Mouse (Mus musculus): ENCODE results near the gene Adtrp. TPM values are rescaled to one million over a fixed set of nuclear protein-coding genes. Genes with fewer than 3 reads are reported as not detected.

The Adtrp gene
- total and polyA plus RNA-seq, 2 experiments from 2014 or later = not detected

DNA sequence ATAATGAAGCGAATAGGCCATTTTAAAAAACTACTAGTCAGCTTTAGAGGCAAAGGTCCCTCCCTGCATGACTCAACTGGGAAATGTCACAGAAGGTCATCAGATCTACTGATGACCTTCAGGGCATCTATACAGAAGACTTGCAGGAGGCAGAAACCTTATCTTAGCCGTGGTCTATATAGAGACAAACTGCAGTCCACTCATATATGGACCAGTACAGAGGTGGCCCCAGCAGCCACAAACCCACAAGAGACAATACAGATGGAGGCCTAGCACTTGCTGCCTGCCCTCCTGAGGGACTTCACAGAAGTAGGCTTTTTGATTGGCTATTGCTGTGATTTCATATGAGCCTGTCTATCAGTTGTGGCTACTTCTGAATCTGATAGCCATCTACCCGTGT lies 85.5 kb downstream of the Adtrp start:
- Histone ChIP-seq H3K4me3 (ENCODE audit: low read depth, low read length) (no peak overlapping the region), H3K27me3 (ENCODE audit: insufficient read depth, low read length) (no peaks in the 10 kb centered on the region), H3K9ac (replicated peaks; ENCODE audit: low read length, poor library complexity, severe bottlenecking) (no peak overlapping the region), H3K4me1 (ENCODE audit: insufficient read depth, low read length) (peaks cover 2% of the 10 kb centered on the region; the same call in 1 of the 2 replicates), H3K27ac (ENCODE audit: low read depth, low read length) (no peak overlapping the region), H3K36me3 (ENCODE audit: insufficient read depth, low read length) (no peaks in the 10 kb centered on the region), H3K9me3 (ENCODE audit: low read length) (no peaks in the 10 kb centered on the region), H3K4me2 (ENCODE audit: low read depth, low read length, poor library complexity, severe bottlenecking) (no peak overlapping the region)
- TF ChIP-seq CTCF (IDR thresholded peaks at IDR 0.05) = no peak
- no peak for DNase-seq (ENCODE audit: low spot score)
- 93% methylated on average over 3 of the region's 3 CpGs for WGBS
- ATAC-seq (ENCODE audit: low FRiP score) = no peak

GRCm38 (mm10) chr13:41760484-41760883 lies 87.0 kb downstream of the Adtrp start:
- Histone ChIP-seq H3K4me2 (ENCODE audit: low read depth, low read length, poor library complexity, severe bottlenecking) (no peak overlapping the region), H3K9me3 (ENCODE audit: low read length) (no peaks in the 10 kb centered on the region), H3K36me3 (ENCODE audit: insufficient read depth, low read length) (no peaks in the 10 kb centered on the region), H3K27me3 (ENCODE audit: insufficient read depth, low read length) (no peaks in the 10 kb centered on the region), H3K4me1 (ENCODE audit: insufficient read depth, low read length) (peaks cover 2% of the 10 kb centered on the region; the same call in 1 of the 2 replicates), H3K9ac (replicated peaks; ENCODE audit: low read length, poor library complexity, severe bottlenecking) (no peak overlapping the region), H3K27ac (ENCODE audit: low read depth, low read length) (no peak overlapping the region), H3K4me3 (ENCODE audit: low read depth, low read length) (no peak overlapping the region)
- no peak for ATAC-seq (ENCODE audit: low FRiP score)
- WGBS = 40% methylated on average over 10 of the region's 10 CpGs
- TF ChIP-seq CTCF (IDR thresholded peaks at IDR 0.05) = no peak
- DNase-seq (ENCODE audit: low spot score) = no peak

GRCm38 (mm10) chr13:41758550-41759465 lies 88.7 kb downstream of the Adtrp start:
- H3K9me3 ChIP-seq (ENCODE audit: low read length) = no peaks in the 10 kb centered on the region
- H3K27me3 ChIP-seq (ENCODE audit: insufficient read depth, low read length) = no peaks in the 10 kb centered on the region
- H3K36me3 ChIP-seq (ENCODE audit: insufficient read depth, low read length) = no peaks in the 10 kb centered on the region
- H3K4me1 ChIP-seq (ENCODE audit: insufficient read depth, low read length) = peaks cover 2% of the 10 kb centered on the region; the same call in 1 of the 2 replicates
- 0 out of 2 replicates have a peak overlapping the region, but pooled peaks have one; percentile 5 for H3K4me2 ChIP-seq (ENCODE audit: low read depth, low read length, poor library complexity, severe bottlenecking)
- H3K9ac ChIP-seq (replicated peaks; ENCODE audit: low read length, poor library complexity, severe bottlenecking) = no peak overlapping the region; the same call in 1 of the 2 replicates
- H3K27ac ChIP-seq (ENCODE audit: low read depth, low read length) = peak overlapping the region; percentile 47
- peak; percentile 5 for DNase-seq (ENCODE audit: low spot score)
- no peak overlapping the region for H3K4me3 ChIP-seq (ENCODE audit: low read depth, low read length)
- WGBS = 30% methylated on average over 19 of the region's 19 CpGs
- ATAC-seq (ENCODE audit: low FRiP score) = peak; percentile 52; the same call in 1 of the 2 replicates
- 0 out of 2 replicates have a peak, but pooled peaks have one; percentile 9 for TF ChIP-seq CTCF (IDR thresholded peaks at IDR 0.05)

DNA sequence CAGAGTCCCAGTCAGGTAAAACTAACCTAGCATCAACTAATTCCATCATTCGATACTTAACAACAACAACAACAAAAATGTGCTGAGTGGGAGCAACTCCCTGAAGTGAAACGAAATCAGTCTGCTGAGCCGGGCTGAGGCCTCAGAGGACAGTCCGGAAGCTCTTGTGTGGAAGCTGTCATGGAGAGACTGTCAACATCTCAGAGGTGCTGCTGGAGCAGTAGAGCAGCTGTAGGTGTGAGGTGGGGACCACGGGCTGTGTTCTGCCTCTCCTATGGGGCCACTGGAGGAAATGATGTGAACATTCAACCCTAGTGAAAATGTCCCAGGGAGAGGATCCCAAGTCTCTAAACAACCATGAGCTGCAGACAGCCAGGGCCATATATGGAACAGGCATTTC lies 94.4 kb downstream of the Adtrp start:
- 86% methylated on average over 5 of the region's 5 CpGs for WGBS
- no peak for ATAC-seq (ENCODE audit: low FRiP score)
- no peak overlapping the region for H3K4me3 ChIP-seq (ENCODE audit: low read depth, low read length)

GRCm38 (mm10) chr13:41750481-41750880 lies 97.0 kb downstream of the Adtrp start:
- Histone ChIP-seq H3K36me3 (ENCODE audit: insufficient read depth, low read length) (no peaks in the 10 kb centered on the region), H3K27ac (ENCODE audit: low read depth, low read length) (no peak overlapping the region), H3K4me2 (ENCODE audit: low read depth, low read length, poor library complexity, severe bottlenecking) (no peak overlapping the region), H3K9me3 (ENCODE audit: low read length) (no peaks in the 10 kb centered on the region), H3K4me3 (ENCODE audit: low read depth, low read length) (no peak overlapping the region), H3K4me1 (ENCODE audit: insufficient read depth, low read length) (0 out of 2 replicates have a peak, but pooled peaks cover 4% of the 10 kb centered on the region), H3K27me3 (ENCODE audit: insufficient read depth, low read length) (no peaks in the 10 kb centered on the region), H3K9ac (replicated peaks; ENCODE audit: low read length, poor library complexity, severe bottlenecking) (no peak overlapping the region)
- WGBS = 67% methylated on average over 5 of the region's 5 CpGs
- DNase-seq (ENCODE audit: low spot score) (no peak), ATAC-seq (ENCODE audit: low FRiP score) (no peak)
- no peak for TF ChIP-seq CTCF (IDR thresholded peaks at IDR 0.05)

More for the DNA sequence above, 94.4 kb downstream of the Adtrp start:
- no peaks in the 10 kb centered on the region for H3K27me3 ChIP-seq (ENCODE audit: insufficient read depth, low read length)
- no peak for TF ChIP-seq CTCF (IDR thresholded peaks at IDR 0.05)
- no peaks in the 10 kb centered on the region for H3K36me3 ChIP-seq (ENCODE audit: insufficient read depth, low read length)
- H3K9ac ChIP-seq (replicated peaks; ENCODE audit: low read length, poor library complexity, severe bottlenecking) = no peak overlapping the region
- no peak overlapping the region for H3K27ac ChIP-seq (ENCODE audit: low read depth, low read length)
- no peak overlapping the region for H3K4me2 ChIP-seq (ENCODE audit: low read depth, low read length, poor library complexity, severe bottlenecking)
- no peaks in the 10 kb centered on the region for H3K9me3 ChIP-seq (ENCODE audit: low read length)
- DNase-seq (ENCODE audit: low spot score) = no peak
- H3K4me1 ChIP-seq (ENCODE audit: insufficient read depth, low read length) = no peaks in the 10 kb centered on the region

DNA sequence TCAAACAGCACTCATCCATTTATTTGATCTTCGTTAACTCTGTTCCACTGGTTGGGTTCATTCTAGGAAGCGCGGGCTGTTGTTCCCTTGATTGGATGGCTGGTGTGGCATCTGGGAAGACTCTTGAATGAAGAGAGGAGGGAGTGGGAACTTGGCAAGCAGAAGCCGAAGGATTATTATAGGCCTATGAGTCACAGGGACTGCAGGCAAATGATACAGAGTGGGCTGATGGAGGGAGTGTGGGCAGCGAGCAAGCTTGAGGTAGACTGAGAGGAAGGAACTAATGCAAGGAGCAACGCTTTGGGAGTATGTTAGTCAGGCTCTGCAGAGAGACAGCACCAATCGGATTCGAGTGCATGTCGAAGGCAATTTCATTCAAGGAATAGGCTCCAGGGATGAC lies 98.6 kb downstream of the Adtrp start:
- no peak overlapping the region for H3K27ac ChIP-seq (ENCODE audit: low read depth, low read length)
- 83% methylated on average over 9 of the region's 9 CpGs for WGBS
- H3K9me3 ChIP-seq (ENCODE audit: low read length) = no peaks in the 10 kb centered on the region
- no peak overlapping the region for H3K4me2 ChIP-seq (ENCODE audit: low read depth, low read length, poor library complexity, severe bottlenecking)
- H3K4me1 ChIP-seq (ENCODE audit: insufficient read depth, low read length) = 0 out of 2 replicates have a peak, but pooled peaks cover 4% of the 10 kb centered on the region
- no peak overlapping the region for H3K9ac ChIP-seq (replicated peaks; ENCODE audit: low read length, poor library complexity, severe bottlenecking)
- TF ChIP-seq CTCF (IDR thresholded peaks at IDR 0.05) = no peak
- DNase-seq (ENCODE audit: low spot score) (no peak), ATAC-seq (ENCODE audit: low FRiP score) (no peak)
- H3K27me3 ChIP-seq (ENCODE audit: insufficient read depth, low read length) = no peaks in the 10 kb centered on the region
- no peak overlapping the region for H3K4me3 ChIP-seq (ENCODE audit: low read depth, low read length)
- H3K36me3 ChIP-seq (ENCODE audit: insufficient read depth, low read length) = no peaks in the 10 kb centered on the region

All from midbrain, postnatal 0 days (tissue).